Mouse (Mus musculus): ENCODE data around the gene 4933415F23Rik. TPM values are rescaled to one million over a fixed set of nuclear protein-coding genes. Genes with fewer than 3 reads are reported as not detected.

Gene 4933415F23Rik
- not detected for total RNA-seq (2021)
- long read RNA-seq, experiment 1: 0 reads
- long read RNA-seq, experiment 2: 0 reads

GRCm38 (mm10) chr1:23102021-23102420, at the start of gene 4933415F23Rik:
TSS of gene 4933415F23Rik (minus strand) at chr1:23102253.
- no peak for DNase-seq (ENCODE audit: low spot score in 2 of 2)

GRCm38 (mm10) chr1:23151722-23152121, 49.7 kb upstream of the 4933415F23Rik start:
- peak in 1 of 2 experiments; percentile 12 for DNase-seq (ENCODE audit: low spot score in 2 of 2)
- intact Hi-C loops (cut with DNase I): no loop called here

More at GRCm38 (mm10) chr1:23102021-23102420, at the start of gene 4933415F23Rik:
- intact Hi-C loops (cut with DNase I): no loop called here

- intact Hi-C loops (cut with DNase I): loop anchor here (10.0 kb wide), 1 partner anchor 342 kb away; the partner anchor contains the start of gene Rims1
- no peak for DNase-seq (ENCODE audit: low spot score in 2 of 2)
Observed at GRCm38 (mm10) chr1:23146198-23146873, 44.3 kb upstream of the 4933415F23Rik start.

GRCm38 (mm10) chr1:23141121-23141811, 39.2 kb upstream of the 4933415F23Rik start:
- DNase-seq (ENCODE audit: low spot score in 2 of 2): no peak
- intact Hi-C loops (cut with DNase I): loop anchor here (10.0 kb wide), 1 partner anchor 336 kb away; the partner anchor contains the start of gene Rims1

GRCm38 (mm10) chr1:23140530-23140929, 38.5 kb upstream of the 4933415F23Rik start:
- intact Hi-C loops (cut with DNase I): loop anchor here (10.0 kb wide), 1 partner anchor 336 kb away; the partner anchor contains the start of gene Rims1

GRCm38 (mm10) chr1:23120901-23121300, 18.8 kb upstream of the 4933415F23Rik start:
- intact Hi-C loops (cut with DNase I): no loop called here
- DNase-seq (ENCODE audit: low spot score in 2 of 2): no peak

More at GRCm38 (mm10) chr1:23140530-23140929, 38.5 kb upstream of the 4933415F23Rik start:
- peak; percentile 18 to 78 for DNase-seq (ENCODE audit: low spot score in 2 of 2)

GRCm38 (mm10) chr1:23119406-23119805, 17.4 kb upstream of the 4933415F23Rik start:
- intact Hi-C loops (cut with DNase I): no loop called here

GRCm38 (mm10) chr1:23117423-23117822, 15.4 kb upstream of the 4933415F23Rik start:
- DNase-seq (ENCODE audit: low spot score in 2 of 2): peak; percentile 26 to 29

More at GRCm38 (mm10) chr1:23119406-23119805, 17.4 kb upstream of the 4933415F23Rik start:
- DNase-seq (ENCODE audit: low spot score in 2 of 2): no peak

GRCm38 (mm10) chr1:23109191-23109590, 7.1 kb upstream of the 4933415F23Rik start:
- intact Hi-C loops (cut with DNase I): no loop called here
- no peak for DNase-seq (ENCODE audit: low spot score in 2 of 2)

More at GRCm38 (mm10) chr1:23117423-23117822, 15.4 kb upstream of the 4933415F23Rik start:
- intact Hi-C loops (cut with DNase I): no loop called here

- no peak for DNase-seq (ENCODE audit: low spot score in 2 of 2)
- intact Hi-C loops (cut with DNase I): no loop called here
Observed at GRCm38 (mm10) chr1:23102881-23103280, 828 bp upstream of the 4933415F23Rik start.

- DNase-seq (ENCODE audit: low spot score in 2 of 2): no peak
- intact Hi-C loops (cut with DNase I): no loop called here
Observed at GRCm38 (mm10) chr1:23099791-23100190, 2.3 kb downstream of the 4933415F23Rik start.

- intact Hi-C loops (cut with DNase I): no loop called here
- peak; percentile 21 to 36 for DNase-seq (ENCODE audit: low spot score in 2 of 2)
Observed at GRCm38 (mm10) chr1:23098451-23098850, 3.6 kb downstream of the 4933415F23Rik start.

- intact Hi-C loops (cut with DNase I): no loop called here
- DNase-seq (ENCODE audit: low spot score in 2 of 2): no peak
Observed at GRCm38 (mm10) chr1:23097996-23098395, 4.1 kb downstream of the 4933415F23Rik start.

- intact Hi-C loops (cut with DNase I): loop anchor here (10.0 kb wide), 1 partner anchor 443 kb away; no protein-coding TSS in a partner anchor
- no peak for DNase-seq (ENCODE audit: low spot score in 2 of 2)
Observed at GRCm38 (mm10) chr1:23067715-23068114, 34.3 kb downstream of the 4933415F23Rik start.

- DNase-seq (ENCODE audit: low spot score in 2 of 2): no peak
Observed at GRCm38 (mm10) chr1:23064717-23065475, 37.2 kb downstream of the 4933415F23Rik start.

GRCm38 (mm10) chr1:23063946-23064345, 38.1 kb downstream of the 4933415F23Rik start:
- intact Hi-C loops (cut with DNase I): loop anchor here (10.0 kb wide), 1 partner anchor 439 kb away; no protein-coding TSS in a partner anchor
- DNase-seq (ENCODE audit: low spot score in 2 of 2): no peak

More at GRCm38 (mm10) chr1:23064717-23065475, 37.2 kb downstream of the 4933415F23Rik start:
- intact Hi-C loops (cut with DNase I): loop anchor here (10.0 kb wide), 1 partner anchor 440 kb away; no protein-coding TSS in a partner anchor

- DNase-seq (ENCODE audit: low spot score in 2 of 2): peak; percentile 70 to 72
- intact Hi-C loops (cut with DNase I): loop anchor here (10.0 kb wide), 1 partner anchor 437 kb away; no protein-coding TSS in a partner anchor
Observed at GRCm38 (mm10) chr1:23061614-23062373, 40.3 kb downstream of the 4933415F23Rik start.

GRCm38 (mm10) chr1:23060056-23060455, 42.0 kb downstream of the 4933415F23Rik start:
- DNase-seq (ENCODE audit: low spot score in 2 of 2): no peak
- intact Hi-C loops (cut with DNase I): loop anchor here (10.0 kb wide), 1 partner anchor 435 kb away; no protein-coding TSS in a partner anchor
